Mouse (Mus musculus) kidney, postnatal 25 days (tissue): ENCODE results near the gene Gpr157.

Experiments
- DNase-seq, 2 experiments: peaks; one replicate each; pipeline ENCODE4 v3.0.0; 2021; ENCODE audit warnings: mixed read lengths in 2 of 2

The Gpr157 gene

GRCm38 (mm10) chr4:150072416-150073101, 14.6 kb upstream of the Gpr157 start:
- DNase-seq: no peak

DNA sequence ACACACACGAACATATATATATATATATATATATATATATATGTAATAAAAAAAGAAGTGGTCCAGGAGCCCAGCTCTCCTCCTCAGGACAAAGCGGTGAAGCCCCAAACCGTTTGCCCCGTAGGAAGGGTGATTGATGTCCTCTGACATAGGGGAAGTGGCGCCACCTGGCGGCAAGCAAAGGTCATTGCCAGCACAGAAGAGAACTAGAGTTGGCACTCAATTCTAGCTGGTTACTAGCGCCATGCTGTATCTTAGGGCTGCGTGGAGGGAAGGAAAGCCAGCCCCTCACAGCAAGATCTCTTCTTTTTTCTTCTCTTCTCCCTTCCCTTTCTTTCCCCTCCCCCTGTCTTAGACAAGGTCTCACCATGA, 14.1 kb upstream of the Gpr157 start:
- DNase-seq: peak; percentile 61 to 71

GRCm38 (mm10) chr4:150075350-150075749, 11.8 kb upstream of the Gpr157 start:
- DNase-seq: no peak

DNA sequence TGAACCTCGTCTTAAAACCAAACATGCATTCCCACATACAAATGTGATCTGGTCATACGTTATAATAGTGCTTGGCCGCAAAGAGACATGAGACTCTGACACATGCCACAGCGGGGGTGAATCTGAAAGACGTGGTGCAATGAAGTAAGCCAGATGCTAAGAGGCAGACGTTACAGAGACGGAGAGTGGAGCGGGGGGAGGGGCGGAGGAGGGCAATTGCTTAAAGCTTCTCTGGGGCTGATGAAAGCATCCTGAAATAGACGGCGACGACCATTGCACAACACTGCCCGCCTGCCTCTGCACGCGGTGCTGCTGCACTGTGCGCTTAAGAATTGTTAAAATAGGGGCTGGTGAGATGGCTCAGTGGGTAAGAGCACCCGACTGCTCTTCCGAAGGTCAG, 11.0 kb upstream of the Gpr157 start:
- no peak for DNase-seq

GRCm38 (mm10) chr4:150078646-150079045, 8.5 kb upstream of the Gpr157 start:
- no peak for DNase-seq

DNA sequence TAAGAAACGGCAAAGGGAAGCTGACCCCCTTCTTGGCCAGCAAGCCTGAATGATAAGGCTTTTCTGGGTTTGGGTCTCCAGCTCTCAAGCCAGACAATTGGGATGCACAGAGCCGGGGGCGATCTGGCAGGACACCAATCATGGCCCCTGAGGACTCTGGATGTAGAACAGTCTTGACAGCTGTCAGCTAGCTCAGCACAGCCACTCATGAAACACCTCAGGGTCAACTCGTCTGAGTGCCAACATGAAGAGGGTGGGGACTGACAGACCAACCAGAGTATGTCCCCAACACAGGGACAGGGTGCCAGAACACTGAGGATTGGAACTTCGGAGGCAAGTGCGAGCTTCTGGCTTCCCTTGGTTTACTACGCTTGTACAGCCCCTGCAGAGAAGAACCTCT, 7.9 kb upstream of the Gpr157 start:
- no peak for DNase-seq

DNA sequence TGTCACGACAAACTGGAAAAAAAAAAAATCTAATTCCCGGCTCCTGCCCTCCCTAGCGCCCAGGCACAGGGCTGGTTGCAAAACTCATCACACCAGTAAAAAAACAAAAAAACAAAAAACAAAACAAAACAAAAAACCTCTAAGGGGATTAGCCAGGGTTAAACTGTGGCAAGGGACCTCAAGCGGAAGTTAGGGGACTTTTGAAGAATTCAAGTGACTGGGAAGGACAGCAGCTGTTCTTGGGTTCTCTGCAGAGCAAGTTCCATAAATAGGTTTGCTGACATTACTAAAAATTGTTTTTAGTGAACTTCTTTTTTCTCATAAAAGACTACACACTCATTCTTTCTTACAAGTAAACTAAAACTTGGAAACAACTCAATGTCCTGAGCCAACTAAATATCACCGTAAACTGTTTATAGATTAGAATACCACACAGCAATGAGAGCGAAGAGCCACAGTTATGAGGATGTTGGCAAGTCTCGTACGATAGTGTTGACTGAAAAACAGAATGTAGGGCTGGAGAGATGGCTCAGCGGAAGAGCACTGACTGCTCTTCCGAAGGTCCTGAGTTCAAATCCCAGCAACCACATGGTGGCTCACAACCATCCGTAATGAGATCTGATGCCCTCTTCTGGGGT, 6.7 kb upstream of the Gpr157 start:
- no peak for DNase-seq

- DNase-seq: no peak
Observed at GRCm38 (mm10) chr4:150085366-150085765, 1.8 kb upstream of the Gpr157 start.

GRCm38 (mm10) chr4:150086841-150087160, 364 bp upstream of the Gpr157 start:
- DNase-seq: no peak

GRCm38 (mm10) chr4:150087890-150088530, 845 bp downstream of the Gpr157 start:
- no peak for DNase-seq

- DNase-seq: peak; percentile 43 to 58
Observed at GRCm38 (mm10) chr4:150089121-150089520, 2.0 kb downstream of the Gpr157 start.

DNA sequence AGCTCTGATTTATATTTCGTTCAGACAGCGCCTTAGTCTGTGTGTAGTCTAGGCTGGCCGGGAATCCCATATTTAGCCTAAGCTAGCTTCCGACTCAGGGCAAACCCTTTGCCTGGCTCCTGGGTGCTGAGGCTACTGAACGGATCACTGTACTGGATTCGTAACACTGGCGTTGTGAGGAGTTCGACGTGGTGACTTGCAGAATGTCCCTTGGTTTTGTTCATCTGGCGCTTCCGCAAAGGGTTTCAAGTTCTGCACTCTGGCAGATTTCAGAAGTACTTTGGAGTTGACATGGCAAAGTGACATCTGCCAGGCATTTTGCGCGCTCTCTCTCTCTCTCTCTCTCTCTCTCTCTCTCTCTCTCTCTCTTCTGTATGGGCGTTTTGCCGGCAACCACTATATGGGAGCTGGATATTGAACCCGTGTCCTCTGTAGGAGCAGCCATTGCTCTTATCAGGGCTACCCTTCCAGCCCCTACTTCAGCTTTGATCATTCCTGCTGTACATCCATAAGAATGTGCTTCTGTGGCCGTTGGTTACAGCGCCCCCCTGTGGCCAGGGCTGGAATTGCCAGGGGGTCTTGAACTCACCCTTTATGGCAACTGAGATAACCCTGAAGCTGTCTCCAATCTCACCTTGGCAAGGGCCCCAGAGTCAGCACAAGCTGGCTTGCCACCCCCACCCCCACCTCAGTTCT, 4.9 kb downstream of the Gpr157 start:
- peak in 1 of 2 experiments; percentile 48 for DNase-seq

DNA sequence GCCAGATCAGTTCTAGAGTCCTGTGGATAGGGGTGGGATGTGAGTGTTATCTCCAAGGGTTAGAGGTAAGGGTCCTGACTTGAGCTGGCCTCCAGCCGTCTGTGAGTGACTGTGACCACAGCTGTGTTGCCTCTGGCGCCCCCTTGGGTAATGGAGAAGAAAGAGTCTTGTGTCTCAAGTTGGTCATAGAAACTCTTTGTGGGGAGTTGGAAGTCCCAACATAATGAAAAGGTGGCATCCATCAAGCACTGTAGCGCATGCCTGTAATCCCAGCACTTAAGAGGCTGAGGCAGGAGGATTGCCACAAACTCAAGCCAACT, 5.4 kb downstream of the Gpr157 start:
- no peak for DNase-seq

DNA sequence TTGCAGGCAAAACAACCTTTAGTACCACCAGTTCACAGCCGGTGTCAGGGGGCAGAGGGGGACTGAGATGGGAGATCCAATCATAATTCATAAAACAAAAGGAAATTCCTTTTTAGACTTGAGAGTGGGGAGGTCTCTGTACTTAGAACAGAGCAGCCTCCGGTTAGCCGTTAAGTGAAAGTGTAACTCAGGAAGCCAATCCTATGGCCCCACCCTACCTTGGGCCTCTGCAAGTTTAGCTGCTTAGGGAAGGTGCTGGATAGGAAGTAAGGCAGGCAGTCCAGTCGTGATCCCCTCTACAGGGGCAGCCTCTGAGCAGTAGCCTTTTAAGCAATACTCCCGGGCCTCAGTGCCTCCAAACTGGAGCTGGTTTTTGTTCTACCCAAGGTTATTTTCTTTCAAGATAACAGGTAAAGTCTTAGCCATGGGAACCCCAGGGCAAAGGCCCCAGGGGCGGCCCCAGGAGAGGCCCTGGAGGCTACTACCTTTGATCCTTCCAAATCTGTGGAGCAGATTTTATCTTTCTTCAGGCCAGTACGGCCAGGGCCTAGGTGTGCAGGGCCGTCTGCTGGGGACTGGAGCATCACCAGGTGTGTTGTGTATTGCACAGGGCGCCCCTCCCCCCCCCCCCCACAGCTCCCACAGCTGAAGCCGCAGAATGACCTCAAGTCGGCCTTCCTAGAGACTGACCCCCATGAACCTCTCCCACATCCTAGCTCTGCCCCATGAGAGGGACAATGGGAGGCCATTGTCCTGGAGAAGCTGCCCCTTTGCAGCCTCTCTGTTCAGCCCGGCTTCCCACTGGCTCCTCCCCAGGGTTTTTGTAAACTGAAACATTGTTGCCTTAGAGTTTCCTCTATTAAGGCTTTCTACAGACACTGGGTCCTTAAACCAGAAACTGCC, 6.6 kb downstream of the Gpr157 start:
- DNase-seq: no peak

DNA sequence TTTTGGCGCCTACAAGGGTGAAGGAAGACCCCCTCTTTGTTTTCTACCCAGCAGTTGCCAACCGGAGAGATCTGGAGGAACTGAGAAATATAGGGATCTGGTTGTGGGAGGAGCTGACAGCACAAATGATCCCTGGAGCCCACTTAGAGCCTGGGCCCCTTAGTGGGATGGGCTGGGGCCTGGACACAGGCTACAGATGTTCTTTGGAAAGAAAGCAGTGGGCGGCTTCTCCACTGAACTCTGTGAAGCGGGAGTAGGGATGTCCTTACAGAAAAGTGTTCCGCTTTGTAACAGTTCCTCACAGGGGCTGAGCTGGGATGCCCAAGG, 7.3 kb downstream of the Gpr157 start:
- no peak for DNase-seq

- no peak for DNase-seq
Observed at GRCm38 (mm10) chr4:150096309-150096708, 9.1 kb downstream of the Gpr157 start.

- no peak for DNase-seq
Observed at GRCm38 (mm10) chr4:150097847-150098246, 10.7 kb downstream of the Gpr157 start.

GRCm38 (mm10) chr4:150098880-150099279, 11.7 kb downstream of the Gpr157 start:
- peak; percentile 73 to 77 for DNase-seq

- no peak for DNase-seq
Observed at GRCm38 (mm10) chr4:150102822-150103221, 15.7 kb downstream of the Gpr157 start.

DNA sequence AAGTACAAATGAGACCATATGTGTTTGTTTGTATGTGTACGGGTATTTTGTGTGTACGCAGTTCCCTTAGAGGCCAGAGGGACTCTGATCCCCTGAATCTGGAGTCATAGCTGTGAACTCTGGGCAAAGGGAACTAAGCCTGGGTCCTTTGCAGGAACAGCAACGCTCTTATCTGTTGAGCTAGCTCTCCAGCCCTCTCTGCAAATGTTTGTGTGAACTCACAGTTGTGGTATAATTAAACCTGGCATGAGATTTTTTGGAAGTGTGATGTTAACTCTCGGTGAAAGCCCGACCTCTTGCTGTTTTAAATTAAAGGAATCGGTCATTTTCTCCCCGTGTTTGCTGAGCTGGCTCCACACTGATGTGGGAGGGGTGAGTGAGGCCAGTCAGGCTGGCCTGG, 18.5 kb downstream of the Gpr157 start:
- no peak for DNase-seq

DNA sequence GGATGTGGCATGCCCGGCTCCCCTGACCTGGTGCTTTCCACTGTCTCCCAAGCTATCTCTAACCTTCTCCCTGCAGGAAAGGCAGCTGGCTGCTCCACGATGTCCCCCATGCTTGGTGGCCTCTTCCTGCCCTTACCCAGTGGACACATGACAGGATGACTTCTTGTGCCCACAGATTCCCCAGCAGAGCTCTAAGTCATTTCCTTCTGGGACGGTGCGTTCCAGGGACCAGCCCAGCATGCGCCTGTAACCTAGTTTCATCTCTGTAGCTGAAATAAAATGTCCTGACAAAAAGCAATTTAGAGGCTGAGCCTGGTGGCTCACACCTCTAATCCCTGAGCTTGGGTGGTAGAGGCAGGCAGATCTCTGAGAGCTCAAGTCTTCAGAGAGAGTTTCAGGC, 19.5 kb downstream of the Gpr157 start:
- DNase-seq: no peak

DNA sequence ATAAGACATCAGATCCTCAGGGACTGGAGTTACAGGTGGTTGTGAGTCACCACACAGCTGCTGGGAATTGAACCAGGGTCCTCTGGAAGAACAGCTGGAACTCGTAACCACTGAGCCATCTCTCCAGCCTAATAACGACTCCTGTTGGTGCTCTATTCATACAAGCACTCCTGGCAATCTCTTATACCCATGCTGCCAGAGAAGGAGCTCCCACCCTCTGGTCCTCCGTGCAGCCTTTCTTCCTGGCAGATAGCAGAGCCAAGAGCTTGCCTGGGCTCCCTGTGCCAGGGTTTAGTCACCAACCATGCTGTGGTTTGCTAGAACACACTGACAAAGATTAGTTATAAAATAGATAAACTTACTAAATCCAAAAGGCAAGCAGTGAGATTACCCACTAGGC, 22.5 kb downstream of the Gpr157 start:
- DNase-seq: no peak

DNA sequence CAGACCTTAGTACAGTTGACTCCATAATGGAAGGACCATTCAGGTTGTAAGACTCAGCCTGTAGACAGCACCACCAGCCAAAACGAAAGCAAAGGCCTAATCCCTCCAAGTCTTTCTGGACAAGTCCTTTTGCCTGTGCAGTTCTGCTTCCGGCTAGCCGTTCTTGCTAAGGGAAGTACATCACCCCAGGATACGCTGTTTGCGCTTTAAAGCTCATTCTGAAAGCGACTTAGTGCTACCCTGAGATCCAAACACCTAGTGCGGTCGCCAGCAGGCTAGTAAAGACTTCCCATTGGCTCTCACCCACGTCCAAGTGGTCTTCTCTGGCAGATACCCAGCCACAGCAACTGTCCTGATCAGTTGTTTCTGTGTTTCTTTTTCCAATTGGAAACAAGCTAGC, 23.2 kb downstream of the Gpr157 start:
- DNase-seq: no peak
